Mouse (Mus musculus) ES-E14 (cell line): ENCODE data around the gene Utp18.

Experiments
- CHD2 ChIP-seq: IDR thresholded peaks from 2 replicates; pipeline ENCODE4 v1.6.1; 2014; ENCODE audit warnings: mild to moderate bottlenecking, low read depth, low read length, inconsistent platforms
- ZNF384 ChIP-seq: IDR thresholded peaks from 2 replicates; pipeline ENCODE4 v1.6.1; 2012; ENCODE audit warnings: low read depth, low read length, inconsistent platforms

- TF ChIP-seq CHD2 (no peak), ZNF384 (no peak)
These were observed 12.2 kb upstream of the Utp18 start for GRCm38 (mm10) chr11:93897732-93898131.
